Mouse (Mus musculus): ENCODE measurements at regions not wholly inside any gene's neighbourhood (a gene's known extent, or its start where the extent isn't known, plus 50 kb on each side); places are given as distances from the start of the nearest gene placed in this dataset.

- DNase-seq, result no peak
These were observed 63.5 kb upstream of the Ndst3 start for GRCm38 (mm10) chr3:123754011-123754610.

- DNase-seq, result no peak
These were observed 64.3 kb upstream of the Ndst3 start for GRCm38 (mm10) chr3:123754927-123755326.

GRCm38 (mm10) chr3:123765911-123766556 is 75.4 kb upstream of the Ndst3 start:
- DNase-seq, result no peak

DNA sequence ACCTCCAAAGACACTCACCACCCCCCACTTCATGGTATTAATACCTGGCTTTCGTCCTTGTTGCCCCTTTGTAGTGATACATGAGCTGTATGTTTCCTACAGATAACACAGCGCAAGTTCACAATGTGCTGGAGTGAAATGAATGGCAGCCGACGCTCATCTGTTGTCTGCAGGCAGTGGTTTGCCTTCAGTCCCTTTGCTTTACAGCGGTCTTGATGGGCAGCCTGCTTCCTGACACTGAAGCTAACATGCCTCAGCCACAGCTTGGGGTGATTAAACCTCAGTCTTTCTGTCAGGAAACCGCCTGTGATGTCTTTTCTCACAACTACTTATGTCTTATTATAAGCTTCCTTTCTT is 75.9 kb upstream of the Ndst3 start:
- no peak for DNase-seq

DNA sequence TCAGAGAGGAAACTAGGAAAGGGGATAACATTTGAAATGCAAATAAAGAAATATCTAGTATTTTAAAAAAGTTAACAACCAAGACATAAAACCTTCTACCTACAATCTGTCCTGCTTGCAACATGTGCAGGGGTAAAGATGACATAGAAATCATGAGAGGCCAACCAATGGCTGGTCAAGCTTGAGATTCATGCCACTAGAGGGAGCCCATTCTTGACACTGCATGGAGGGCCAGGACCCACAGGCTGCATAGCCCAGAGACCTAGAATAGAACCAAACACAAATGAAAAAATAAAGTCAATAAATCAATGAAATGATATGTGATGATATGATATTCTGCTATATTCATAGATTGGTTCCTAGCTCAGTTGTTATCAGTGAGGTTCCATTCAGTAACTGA is 89.9 kb upstream of the Ndst3 start:
- DNase-seq, result no peak

DNA sequence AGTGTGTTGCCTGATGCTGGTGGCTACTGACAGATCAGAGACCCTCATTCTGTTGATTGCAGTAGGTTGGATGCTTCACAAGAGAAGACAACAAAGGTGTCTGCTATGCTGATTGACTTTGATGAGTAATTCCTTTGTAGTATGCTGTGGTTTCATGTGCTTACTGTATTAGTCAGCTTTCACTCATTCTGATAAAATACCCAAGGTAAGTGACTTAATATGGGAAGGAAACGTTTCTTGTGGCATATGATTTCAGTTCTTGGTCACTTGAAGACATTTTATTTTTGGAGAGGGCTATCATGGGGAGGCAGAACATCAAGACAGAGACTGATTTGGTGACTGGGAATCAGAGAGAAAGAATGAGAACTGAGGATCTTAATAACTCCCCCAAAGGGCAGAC is 90.9 kb upstream of the Ndst3 start:
- no peak for DNase-seq

GRCm38 (mm10) chr3:123784127-123784526 is 93.5 kb upstream of the Ndst3 start:
- DNase-seq, result no peak

DNA sequence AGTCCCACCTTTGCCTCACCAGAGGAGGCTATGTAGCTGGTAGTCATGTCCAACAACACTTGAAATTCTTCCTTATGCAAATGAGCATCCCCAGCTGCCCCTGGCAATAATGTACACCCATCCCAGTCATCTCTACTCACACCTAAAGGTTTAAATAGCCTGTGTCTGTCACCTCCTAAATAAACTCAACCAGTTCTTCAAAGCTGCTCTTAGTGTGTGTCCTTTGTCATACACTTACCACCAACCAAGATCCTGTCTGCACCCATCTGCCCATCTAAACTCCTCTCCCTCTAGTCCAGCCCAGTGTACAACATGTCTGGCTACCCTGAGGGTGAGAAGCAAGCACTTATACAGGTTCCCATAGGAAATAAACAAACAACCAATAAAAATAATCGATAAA is 103.4 kb upstream of the Ndst3 start:
- no peak for DNase-seq

DNA sequence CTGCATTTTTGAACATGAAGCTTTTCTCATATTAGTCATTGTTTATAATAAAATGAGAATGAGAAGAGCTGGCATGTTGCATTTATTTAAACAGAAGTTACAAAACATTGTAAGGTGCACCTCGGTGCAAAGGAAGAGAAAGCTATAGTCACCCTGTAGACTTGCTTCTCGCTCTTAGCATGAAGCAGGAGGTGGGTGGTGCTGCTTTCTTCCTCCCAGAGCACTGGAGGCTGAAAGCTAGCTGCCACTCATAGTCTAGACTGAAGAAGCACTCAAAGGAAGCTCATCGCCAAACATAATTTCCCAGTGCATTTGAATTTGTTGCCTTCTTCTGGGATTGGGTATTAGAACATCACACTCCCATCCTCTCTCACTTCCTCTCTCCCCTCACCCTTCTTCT is 114.7 kb upstream of the Ndst3 start:
- no peak for DNase-seq

- DNase-seq, result no peak
These were observed 115.4 kb upstream of the Ndst3 start for GRCm38 (mm10) chr3:123806050-123806449.

DNA sequence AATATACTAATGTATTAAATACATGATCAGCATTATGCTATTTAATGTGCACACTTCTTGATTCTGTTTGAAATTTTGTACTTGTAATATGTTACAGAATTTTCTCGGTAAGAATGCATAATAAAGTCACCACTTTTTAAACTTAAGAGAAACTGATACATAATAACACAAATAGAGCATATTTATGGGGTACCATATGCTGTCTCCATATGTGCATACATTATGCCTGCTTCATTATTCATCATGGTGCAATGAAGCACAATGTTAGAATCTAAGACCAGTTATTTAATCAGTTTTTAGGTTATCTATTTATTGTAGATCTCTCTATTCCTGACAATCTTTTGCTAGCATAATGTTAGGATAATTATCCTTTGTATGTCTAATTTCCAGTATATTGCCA is 115.9 kb upstream of the Ndst3 start:
- DNase-seq, result no peak

- DNase-seq, result no peak
These were observed 119.6 kb upstream of the Ndst3 start for GRCm38 (mm10) chr3:123810018-123810942.

GRCm38 (mm10) chr3:123810943-123811499 is 120.4 kb upstream of the Ndst3 start:
- DNase-seq, result no peak

DNA sequence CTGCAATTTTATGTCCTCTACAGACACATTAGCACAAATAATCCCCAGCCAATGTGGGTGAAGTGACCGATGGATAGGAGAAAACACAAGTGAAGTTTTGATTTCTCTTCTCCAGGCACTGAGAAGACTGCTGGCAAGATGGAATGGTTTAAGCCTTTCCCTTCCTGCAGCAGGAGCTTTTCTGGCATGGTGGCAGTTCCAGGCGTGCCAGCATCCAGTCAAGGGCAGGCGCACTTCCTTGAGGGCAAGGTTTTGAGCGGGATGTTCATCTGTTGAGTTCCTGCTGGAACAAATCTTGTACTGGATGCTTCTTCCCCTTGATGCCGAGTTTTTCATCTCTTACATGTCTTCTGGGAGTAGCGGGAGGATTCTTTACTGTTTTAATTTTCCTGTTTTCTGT is 138.1 kb upstream of the Ndst3 start:
- DNase-seq, result no peak

DNA sequence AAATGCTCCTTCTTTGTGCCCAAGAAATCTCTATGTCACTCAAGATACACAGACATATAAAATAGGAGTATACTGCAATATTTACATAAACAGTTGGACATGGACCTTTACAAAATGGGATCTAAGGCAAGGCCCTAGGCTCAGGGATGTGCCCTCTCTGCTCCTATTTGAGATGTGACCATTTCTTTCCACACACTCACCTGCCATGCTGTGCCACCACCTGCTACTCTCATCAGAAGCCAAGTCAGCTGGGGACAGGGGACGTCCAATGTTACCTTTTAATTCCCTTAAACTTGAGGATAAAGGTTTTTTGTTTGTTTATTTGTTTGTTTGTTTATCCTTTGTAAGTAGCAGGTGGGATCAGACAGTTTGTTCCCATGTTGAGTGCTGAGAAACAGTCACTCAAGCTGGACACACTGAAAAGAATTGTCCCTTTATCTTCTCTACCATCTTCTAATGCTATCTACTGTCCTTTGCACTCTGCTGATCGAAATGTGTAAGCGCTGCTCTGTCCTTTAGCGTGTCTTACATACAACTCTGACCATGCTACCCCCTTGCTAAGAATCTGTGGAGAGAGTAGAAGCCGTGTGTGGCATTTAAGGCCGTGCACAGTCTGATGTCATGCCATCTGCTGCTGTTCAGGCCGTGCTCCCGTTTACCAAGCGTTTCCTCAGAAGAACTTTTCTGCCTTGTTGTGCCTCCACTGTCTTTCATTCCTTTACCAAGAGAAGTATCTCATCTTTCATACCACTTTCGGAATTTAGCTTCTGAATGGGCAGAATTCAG is 147.9 kb upstream of the Ndst3 start:
- DNase-seq, result no peak

DNA sequence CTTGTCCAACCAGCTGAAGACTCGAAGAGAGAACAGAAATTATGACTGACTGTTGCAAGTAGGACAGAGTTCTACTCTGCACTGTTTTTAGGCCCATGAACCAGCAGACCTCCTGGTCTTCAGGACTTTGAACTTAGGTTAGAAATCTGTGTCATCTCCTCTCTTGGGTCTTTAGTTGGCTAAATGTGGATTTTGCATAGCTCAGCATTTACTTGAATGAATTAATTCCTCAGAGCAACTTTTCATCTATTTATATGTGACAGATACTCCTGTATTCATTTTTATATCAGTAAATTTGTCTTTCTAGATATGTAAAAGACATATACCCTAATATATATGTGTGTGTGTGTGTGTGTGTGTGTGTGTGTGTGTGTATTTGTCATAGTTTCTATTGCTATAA is 155.9 kb upstream of the Ndst3 start:
- no peak for DNase-seq

DNA sequence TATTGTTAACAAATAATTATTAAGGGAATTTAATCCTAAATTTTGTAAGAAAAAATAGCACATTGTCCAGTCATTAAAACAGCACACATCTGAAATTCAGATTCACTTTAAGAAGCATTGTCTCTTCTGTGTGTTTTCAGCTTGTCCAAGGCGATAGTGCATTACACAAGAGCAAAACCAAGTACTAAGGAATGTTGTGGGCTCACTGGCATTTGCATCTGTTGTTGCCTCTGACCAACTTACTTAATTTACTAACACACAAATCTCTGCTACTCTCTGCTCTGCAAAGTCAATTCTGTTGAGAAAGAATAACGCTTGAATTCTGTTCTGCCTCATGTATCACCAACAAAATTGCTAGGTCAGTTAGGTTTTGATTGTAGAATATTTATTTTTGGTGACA is 158.0 kb upstream of the Ndst3 start:
- DNase-seq, result no peak

DNA sequence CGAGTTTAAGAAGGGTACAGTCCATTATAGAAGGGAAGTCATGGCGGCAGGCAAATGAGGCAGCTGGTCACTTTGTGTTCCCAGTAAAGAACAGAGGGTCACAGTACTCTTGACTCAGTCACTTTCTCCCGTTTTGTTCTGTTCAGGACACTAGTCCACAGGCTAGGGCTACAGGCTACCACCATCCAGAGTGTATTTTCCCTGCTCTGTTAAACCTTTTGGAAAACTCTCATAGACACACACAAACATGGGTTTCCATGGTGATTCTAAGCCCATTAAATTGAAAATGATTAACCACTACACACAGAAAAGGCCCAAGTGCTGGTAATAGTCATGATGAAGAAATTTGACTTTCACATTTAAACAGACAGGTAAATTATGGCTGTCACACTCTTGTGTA is 162.2 kb upstream of the Ndst3 start:
- DNase-seq, result no peak

DNA sequence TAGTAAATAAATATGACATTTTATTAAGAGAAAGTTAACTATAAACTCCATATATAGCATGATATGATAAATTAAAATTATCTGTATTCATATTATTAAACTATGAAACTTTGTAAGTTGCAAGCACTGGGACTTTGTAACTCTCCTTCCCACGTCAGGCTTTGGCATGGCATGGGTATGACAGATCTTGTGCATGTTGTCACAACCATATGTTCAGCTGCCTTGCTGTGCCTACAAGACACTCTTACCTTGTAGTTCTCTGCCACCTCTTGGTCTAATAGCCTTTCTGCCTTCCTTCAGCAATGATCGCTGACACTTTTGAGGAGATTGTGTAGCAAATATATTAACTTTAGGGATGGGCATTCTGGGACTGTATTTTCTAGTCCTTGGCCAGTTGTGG is 183.1 kb upstream of the Ndst3 start:
- DNase-seq, result no peak

DNA sequence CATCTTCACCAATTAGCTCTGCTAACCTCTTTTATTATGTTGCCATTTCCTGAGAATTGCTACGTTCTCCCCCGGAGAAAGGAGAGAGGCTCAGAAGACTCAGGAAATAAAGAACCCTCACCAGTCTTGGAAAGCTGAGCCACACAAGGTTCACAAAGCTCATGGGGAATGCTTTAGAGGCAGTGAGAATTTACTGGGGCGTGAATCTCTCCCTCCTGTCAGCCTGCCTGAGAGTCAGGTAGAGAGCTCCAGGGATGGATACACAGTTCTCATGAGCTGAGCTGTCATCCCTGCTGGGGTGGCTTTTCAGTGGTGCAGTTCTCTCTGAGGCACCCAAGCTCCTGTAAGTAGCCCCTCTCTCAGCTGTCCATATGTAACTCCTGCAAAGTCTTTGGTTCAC is 203.0 kb upstream of the Ndst3 start:
- DNase-seq, result no peak

- DNase-seq, result no peak
These were observed 215.5 kb upstream of the Ndst3 start for GRCm38 (mm10) chr3:123905928-123906721.

- DNase-seq, result no peak
These were observed 227.5 kb upstream of the Ndst3 start for GRCm38 (mm10) chr3:123918140-123918539.
